Mouse (Mus musculus) liver, embryonic 14.5 days (tissue): ENCODE measurements around the gene Slc25a40. TPM values are rescaled to one million over a fixed set of nuclear protein-coding genes. Genes with fewer than 3 reads are reported as not detected.

Experiments used
- ATAC-seq: fragments of 200-750 bp; cut with Nextera tagmentation; 2 replicates; pipeline ENCODE4 v1.8.0; 2017; ENCODE audit warnings: moderate number of reproducible peaks, mild to moderate bottlenecking, moderate library complexity; ENCODE audit not compliant: insufficient read depth
- DNase-seq, 3 experiments: peaks; one replicate each; pipeline ENCODE4 v3.0.0-alpha.2; 2012 to 2013; ENCODE audit warnings: low read depth in 3 of 3, low spot score in 3 of 3
- H3K27ac ChIP-seq: fragments of 300-500 bp; sonication (generic); 2 replicates; pipeline ENCODE4 v1.5.1; 2014; ENCODE audit warnings: moderate library complexity, mild to moderate bottlenecking, control low read depth, inconsistent platforms
- H3K27me3 ChIP-seq: fragments of 300-500 bp; sonication (generic); 2 replicates; pipeline ENCODE4 v1.6.1; 2014; ENCODE audit warnings: mild to moderate bottlenecking, low read length, moderate library complexity; ENCODE audit not compliant: control insufficient read depth, insufficient read depth
- H3K36me3 ChIP-seq: fragments of 300-500 bp; sonication (generic); replicated peaks from 2 replicates; pipeline ENCODE4 v1.6.1; 2014; ENCODE audit warnings: low read depth; ENCODE audit not compliant: control insufficient read depth, insufficient read depth
- H3K4me1 ChIP-seq, 2 experiments: fragments of 200-500 bp in 1 of 2; fragments of 300-500 bp in 1 of 2; sonication (generic) in 1 of 2; replicated peaks; 2 replicates each; pipeline ENCODE4 v1.6.1; 2012 to 2014; ENCODE audit warnings: antibody characterized with exemption in 1 of 2, inconsistent platforms in 1 of 2, low read length in 1 of 2; ENCODE audit not compliant: control insufficient read depth in 2 of 2, insufficient read depth in 2 of 2
- H3K4me2 ChIP-seq: fragments of 300-500 bp; sonication (generic); 2 replicates; pipeline ENCODE4 v1.6.1; 2014; ENCODE audit warnings: low read depth, mild to moderate bottlenecking, control low read depth, moderate library complexity
- H3K4me3 ChIP-seq, 2 experiments: fragments of 200-500 bp in 1 of 2; fragments of 300-500 bp in 1 of 2; sonication (generic) in 1 of 2; 2 replicates each; pipeline ENCODE4 v1.5.1; 2012 to 2014; ENCODE audit warnings: low read depth in 2 of 2, low read length in 2 of 2, mild to moderate bottlenecking in 2 of 2, control low read depth in 1 of 2, inconsistent platforms in 1 of 2, moderate library complexity in 1 of 2; ENCODE audit not compliant: insufficient read depth in 1 of 2
- H3K9ac ChIP-seq: fragments of 300-500 bp; sonication (generic); replicated peaks from 2 replicates; pipeline ENCODE4 v1.6.1; 2014; ENCODE audit warnings: mild to moderate bottlenecking, control low read depth, moderate library complexity
- H3K9me3 ChIP-seq: fragments of 300-500 bp; sonication (generic); 2 replicates; pipeline ENCODE4 v1.6.1; 2016; ENCODE audit warnings: low read length, mixed read lengths; ENCODE audit not compliant: control insufficient read depth
- CTCF ChIP-seq: IDR thresholded peaks from 2 replicates; pipeline ENCODE4 v1.5.1; 2016; ENCODE audit warnings: antibody characterized with exemption, low read depth, control low read depth
- EP300 ChIP-seq: IDR thresholded peaks from 2 replicates; pipeline ENCODE4 v1.6.1; 2016; ENCODE audit warnings: antibody characterized with exemption, low read depth
- WGBS: fragments of 180-500 bp; shearing (Covaris S2); extraction: QIAGEN DNeasy Blood & Tissue Kit; methylation state at CpG from one replicate; pipeline ENCODE4 v1.1.7; 2014; ENCODE audit not compliant: insufficient replicate concordance; 5-methylcytosine and 5-hydroxymethylcytosine counted together
- polyA plus RNA-seq, 2 experiments: library from polyadenylated mRNA; depleted of rRNA in 1 of 2; stranded (reverse) in 1 of 2; unstranded in 1 of 2; fragments of >200 nt; fragmentation: Nextera tagmentation in 1 of 2; extraction: Ambion mirVana in 1 of 2; gene quantifications; 2 replicates each; pipeline versions ENCODE4 v1.2.1 to v1.2.3; 2012 to 2014

Gene Slc25a40
- polyA plus RNA-seq, 2 experiments = 3.4 to 3.7 TPM

DNA sequence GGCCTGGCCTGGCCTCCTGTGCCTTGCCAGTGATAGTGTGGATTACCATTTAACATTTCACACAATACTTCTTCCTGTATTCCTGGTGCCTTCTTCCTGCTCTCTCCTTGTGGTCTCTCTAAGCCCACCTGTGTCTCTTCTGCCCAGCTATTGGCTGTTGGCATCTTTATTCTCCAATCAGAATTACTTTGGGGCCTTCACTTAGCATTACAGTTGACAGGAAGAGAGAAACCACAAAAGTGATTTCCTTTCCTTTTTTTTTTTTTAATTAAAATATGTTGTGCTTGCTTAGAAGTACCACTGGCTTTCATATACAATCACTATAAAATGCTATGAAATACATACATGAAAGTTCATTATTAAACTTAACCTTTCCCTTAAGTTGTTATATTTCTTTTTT is 32.9 kb downstream of the Slc25a40 start:
- Histone ChIP-seq H3K4me1 (no peaks in the 10 kb centered on the region), H3K4me2 (no peak overlapping the region), H3K27ac (no peak overlapping the region), H3K9me3 (no peaks in the 10 kb centered on the region), H3K4me3 (no peak overlapping the region), H3K27me3 (no peaks in the 10 kb centered on the region), H3K9ac (no peak overlapping the region), H3K36me3 (no peaks in the 10 kb centered on the region)
- DNase-seq (no peak), ATAC-seq (no peak)
- TF ChIP-seq CTCF (no peak), EP300 (no peak)

DNA sequence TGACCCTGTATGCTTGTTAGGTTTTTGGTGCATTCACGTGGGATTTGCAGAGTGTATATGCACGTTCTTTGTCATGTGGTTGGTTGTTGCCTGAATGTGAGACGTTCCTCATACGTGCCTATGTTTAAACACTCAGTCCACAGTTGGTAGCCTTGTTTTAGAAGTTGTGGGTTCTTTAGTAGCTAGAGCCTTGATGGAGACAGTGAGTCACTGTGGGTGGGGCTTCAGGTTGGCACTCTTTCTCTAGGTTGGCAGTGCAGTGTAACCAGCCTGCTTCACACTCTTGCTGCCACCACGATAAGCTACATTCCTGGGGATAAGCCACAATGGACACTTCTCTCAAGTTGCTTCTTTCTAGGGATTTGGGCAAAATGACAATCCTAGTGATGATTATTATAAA is 33.9 kb downstream of the Slc25a40 start:
- H3K27ac ChIP-seq = no peak overlapping the region
- ATAC-seq = no peak
- no peaks in the 10 kb centered on the region for H3K36me3 ChIP-seq
- no peaks in the 10 kb centered on the region for H3K9me3 ChIP-seq
- H3K4me2 ChIP-seq = no peak overlapping the region
- 81% methylated on average over 5 of the region's 5 CpGs for WGBS
- TF ChIP-seq EP300 = no peak
- TF ChIP-seq CTCF = no peak
- no peaks in the 10 kb centered on the region for H3K4me1 ChIP-seq
- no peak overlapping the region for H3K9ac ChIP-seq
- H3K4me3 ChIP-seq = no peak overlapping the region
- no peak for DNase-seq
- no peaks in the 10 kb centered on the region for H3K27me3 ChIP-seq

DNA sequence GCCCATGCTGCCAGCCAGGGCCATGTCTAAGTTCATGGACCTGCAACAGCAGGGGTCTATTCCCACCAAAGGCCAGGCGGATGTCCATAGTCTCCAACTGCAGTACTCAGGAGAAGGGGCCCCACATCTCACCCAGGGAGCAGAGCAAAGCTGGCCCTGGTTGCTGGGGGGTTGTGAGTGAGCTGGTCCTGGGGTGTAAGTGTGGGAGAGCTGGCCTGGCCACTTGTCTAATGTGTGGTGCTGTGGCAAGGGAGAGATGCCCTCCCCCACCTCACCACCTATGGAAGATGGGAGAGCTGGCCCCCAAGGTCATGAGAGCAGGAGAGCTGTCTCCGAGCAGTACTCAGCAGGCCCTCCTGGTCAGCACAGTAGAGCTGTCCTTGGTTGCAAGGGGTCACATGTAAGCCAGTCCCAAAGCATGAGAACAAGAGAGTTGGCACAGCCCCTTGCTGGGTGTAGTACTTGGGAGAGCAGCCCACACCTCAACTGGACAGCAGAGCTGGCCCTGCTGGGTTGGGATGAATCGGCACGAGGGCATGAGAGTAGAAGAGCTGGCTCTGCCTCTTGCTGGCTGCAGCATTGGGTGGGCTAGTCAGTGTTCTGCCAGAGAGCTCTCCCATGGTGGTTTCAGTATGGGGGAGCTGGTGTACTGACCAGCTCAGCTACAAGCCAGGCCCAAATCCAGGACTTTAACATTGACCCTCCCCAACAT is 65.5 kb downstream of the Slc25a40 start:
- Histone ChIP-seq H3K9ac (no peak overlapping the region), H3K4me2 (no peak overlapping the region), H3K36me3 (no peaks in the 10 kb centered on the region), H3K27me3 (no peaks in the 10 kb centered on the region), H3K4me1 (no peaks in the 10 kb centered on the region), H3K4me3 (no peak overlapping the region), H3K9me3 (no peaks in the 10 kb centered on the region), H3K27ac (no peak overlapping the region)
- 52% methylated on average over 4 of the region's 4 CpGs for WGBS
- TF ChIP-seq CTCF = no peak
- no peak for TF ChIP-seq EP300
- no peak for ATAC-seq
- DNase-seq = no peak

DNA sequence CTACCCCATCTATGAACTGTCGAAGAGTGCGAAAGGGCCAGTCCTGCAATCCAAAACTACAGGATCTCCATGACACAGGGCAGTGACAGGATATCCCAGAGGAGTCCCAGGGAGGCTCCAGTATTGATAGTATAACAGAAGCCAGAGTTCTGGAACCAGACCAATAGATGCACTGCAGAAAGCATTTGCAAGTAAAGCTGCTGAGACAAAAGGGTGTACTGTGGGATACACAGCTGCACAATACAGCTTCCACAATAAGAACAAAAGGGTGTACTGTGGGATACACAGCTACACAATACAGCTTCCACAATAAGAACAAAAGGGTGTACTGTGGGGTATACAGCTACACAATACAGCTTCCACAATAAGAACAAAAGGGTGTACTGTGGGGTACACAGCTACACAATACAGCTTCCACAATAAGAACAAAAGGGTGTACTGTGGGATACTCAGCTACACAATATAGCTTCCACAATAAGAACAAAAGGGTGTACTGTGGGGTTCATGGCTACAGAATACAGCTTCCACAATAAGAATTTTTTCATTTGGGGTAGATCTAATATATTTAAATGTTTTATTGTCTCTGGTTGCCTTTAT is 66.1 kb downstream of the Slc25a40 start:
- no peaks in the 10 kb centered on the region for H3K9me3 ChIP-seq
- H3K36me3 ChIP-seq = no peaks in the 10 kb centered on the region
- H3K27ac ChIP-seq = no peak overlapping the region
- no peaks in the 10 kb centered on the region for H3K4me1 ChIP-seq
- H3K4me2 ChIP-seq = no peak overlapping the region
- no peak overlapping the region for H3K4me3 ChIP-seq
- TF ChIP-seq CTCF (no peak), EP300 (no peak)
- ATAC-seq (no peak), DNase-seq (no peak)
- H3K27me3 ChIP-seq = no peaks in the 10 kb centered on the region
- H3K9ac ChIP-seq = no peak overlapping the region
- 66% methylated on average over 2 of the region's 2 CpGs for WGBS

DNA sequence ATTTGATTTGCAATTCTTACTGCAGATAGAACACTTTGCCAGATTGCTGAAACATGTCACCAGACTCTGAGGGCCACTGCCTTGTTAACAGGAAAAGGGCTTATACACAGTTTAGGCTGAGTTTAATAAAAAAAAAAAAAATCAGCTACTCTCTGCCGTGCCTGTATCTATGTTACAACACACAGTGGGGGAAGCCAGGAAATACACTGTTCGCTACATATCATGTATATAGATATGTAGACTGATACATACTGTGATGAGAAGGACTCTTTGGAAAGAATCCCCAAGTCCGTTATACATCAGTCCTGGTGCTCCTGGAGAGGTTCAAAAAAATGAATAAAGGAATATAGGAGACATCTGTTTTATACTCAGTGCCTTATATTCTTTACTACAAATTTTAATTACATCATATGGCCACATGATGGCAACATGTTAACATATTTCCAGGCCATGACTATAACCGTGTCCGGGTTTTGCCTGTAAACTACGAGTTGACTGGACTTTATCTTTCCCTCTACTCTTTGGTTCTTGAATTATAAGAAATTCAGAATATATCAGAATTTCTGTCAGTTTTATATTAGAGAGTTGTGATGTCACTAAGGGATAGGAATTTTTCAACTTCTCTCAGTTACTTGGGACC is 66.9 kb downstream of the Slc25a40 start:
- Histone ChIP-seq H3K4me1 (no peaks in the 10 kb centered on the region), H3K27me3 (no peaks in the 10 kb centered on the region), H3K9me3 (no peaks in the 10 kb centered on the region), H3K4me2 (no peak overlapping the region), H3K36me3 (no peaks in the 10 kb centered on the region), H3K27ac (no peak overlapping the region), H3K9ac (no peak overlapping the region), H3K4me3 (no peak overlapping the region)
- no peak for DNase-seq
- 35% methylated on average over 6 of the region's 6 CpGs for WGBS
- no peak for ATAC-seq
- TF ChIP-seq CTCF (peak; percentile 9; the same call in 1 of the 2 replicates), EP300 (no peak)
